Mouse (Mus musculus): ENCODE measurements around the gene Ophn1.

Ophn1 gene

DNA sequence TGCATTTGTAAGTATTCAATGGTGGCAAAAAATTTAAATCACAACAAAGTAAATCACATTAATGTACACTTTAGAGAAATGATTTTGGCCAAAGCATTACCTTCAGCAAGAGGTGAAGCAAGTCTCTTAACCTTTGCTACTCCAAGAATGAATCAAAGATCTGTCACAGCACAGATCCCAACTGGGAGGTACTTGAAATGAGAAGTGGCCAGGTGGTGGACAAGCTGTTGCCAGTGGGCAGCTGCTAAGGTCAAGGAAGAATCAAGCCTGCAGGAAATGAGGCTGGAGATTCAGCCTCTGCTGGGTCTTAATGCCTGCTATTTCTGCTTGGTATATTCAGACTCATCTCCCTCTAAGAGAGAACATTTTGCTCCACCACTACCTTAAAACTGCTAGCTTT is 87.0 kb downstream of the Ophn1 start:
- no peak for DNase-seq (ENCODE audit: low spot score)

DNA sequence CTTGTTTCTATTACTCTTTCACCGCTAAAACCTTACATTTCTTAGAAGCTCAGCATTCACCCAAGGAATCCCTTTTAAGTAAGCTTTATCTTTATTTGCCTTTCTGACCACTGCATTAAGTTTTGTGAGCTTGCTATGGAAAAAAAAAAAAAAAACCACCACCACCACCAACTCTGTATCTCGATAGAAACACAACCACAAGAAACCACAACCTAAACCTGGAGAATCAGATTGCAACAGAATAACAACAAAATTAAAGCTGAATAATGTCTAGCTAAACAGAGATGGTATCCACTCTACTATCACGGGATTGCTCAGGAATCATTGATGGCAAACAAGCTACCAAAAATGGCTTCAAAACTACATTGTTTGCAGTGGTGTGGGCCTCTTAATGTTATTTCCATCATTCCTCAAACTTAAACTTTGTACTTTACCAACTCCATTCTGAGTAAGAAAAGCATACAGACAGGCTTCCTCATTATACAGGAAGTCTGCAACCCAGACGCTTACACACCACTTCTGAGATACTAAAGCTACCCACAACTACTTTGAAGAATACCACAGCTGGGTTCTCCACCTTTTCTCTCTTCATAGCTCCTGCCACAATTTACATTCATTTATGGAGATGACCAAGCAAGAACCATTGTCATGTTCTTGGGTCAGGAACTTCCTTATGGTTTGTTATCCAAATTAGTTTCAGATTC is 116.4 kb downstream of the Ophn1 start:
- no peak for DNase-seq (ENCODE audit: low spot score)

DNA sequence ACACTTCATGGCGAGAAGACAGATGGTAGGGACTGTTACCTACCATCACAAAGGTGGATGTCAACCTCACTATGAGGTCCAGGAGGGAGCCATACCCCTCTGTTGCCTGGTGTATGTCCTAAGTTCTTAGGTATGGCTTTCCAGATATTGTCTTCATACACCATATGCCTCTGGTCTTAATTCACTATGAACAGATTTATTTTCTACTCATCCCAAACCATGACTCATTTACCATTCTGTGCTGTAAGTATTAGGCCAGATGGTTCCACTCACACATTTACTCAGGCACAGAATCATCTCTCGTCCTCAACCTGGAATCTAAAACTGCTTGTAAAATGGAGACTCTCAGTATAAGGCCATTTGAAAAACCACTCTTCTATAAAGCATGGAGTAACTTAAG is 135.7 kb downstream of the Ophn1 start:
- no peak for DNase-seq (ENCODE audit: low spot score)

DNA sequence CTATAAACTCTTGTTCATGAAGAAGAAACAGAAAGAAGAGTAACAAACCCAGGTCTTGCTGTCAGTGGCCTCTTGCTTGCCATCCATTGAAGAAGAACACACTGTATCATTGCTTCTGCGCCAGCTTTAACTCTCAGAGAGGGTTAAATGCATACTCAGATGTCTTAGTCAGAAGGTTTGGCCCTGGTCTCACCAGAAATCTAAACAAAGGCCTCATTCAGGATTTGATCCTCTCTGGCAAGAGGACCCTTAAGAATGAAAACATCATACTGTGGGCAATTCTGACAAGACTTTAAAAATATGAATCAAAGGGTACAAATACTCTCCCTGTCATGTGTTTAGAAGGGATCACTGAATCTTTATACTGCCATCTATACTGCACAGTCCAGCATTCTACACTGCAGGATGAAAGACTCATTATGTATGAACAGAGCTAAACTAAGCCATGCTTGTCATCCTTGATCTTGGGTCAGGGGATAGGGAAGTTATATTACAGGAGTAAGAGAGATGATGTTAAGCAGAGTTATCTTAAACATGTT is 139.5 kb downstream of the Ophn1 start:
- DNase-seq (ENCODE audit: low spot score), result no peak

DNA sequence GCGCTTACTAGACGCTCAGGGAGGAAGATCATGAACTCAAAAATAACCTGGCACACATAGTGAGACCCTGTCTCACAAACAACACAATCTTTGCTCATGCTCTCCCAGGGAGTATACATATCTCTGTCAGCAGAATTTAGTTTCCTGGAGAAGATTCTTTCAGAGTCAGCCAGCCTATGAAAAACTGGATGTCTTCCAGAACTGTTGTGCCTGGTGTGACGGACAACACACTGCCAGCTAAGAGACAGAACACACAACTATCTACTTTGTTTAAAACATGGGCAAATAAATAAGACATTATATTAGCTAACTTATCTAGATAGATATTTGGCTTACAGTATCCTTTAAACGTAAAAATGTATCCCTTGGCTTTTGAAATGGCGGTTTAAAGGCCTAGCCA is 154.1 kb downstream of the Ophn1 start:
- DNase-seq (ENCODE audit: low spot score), result no peak

DNA sequence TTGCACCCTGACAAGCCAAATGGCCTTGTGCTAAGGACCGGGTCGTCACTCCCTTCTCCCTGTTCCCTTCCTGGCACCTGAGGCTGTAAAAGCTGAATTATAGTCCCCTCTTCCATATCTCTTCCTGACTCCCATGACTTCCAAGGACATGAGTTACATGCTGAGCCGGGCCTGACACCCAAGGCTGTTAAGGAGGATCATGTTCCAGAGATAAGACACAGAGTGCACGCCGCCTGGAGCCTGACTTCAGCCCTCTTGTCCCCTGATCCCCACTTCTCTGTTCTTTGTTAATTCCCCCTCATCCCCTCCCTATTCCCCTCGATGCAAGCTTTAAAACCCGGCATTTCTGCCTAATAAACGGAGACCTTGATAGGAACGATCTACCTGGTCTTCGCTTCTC is 167.8 kb downstream of the Ophn1 start:
- no peak for DNase-seq (ENCODE audit: low spot score)

DNA sequence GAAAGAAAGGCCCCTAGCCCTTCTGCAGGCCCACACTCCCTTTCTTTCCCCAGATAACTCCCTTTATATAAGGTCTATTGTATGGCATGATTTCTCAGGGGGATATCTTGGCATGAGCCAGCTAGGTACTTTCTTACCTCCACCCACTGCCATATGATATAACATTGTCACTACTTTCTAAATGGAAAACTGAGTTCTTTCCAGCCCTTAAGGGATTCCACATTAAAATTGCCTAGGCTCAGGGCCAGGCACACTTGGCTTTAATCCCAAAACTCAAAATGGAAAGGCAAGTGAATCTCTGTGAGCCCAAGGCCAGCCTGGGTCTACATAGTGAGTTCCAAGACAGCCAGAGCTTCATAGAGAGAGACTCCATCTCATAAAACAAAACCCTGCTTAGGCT is 183.1 kb downstream of the Ophn1 start:
- DNase-seq (ENCODE audit: low spot score), result no peak

DNA sequence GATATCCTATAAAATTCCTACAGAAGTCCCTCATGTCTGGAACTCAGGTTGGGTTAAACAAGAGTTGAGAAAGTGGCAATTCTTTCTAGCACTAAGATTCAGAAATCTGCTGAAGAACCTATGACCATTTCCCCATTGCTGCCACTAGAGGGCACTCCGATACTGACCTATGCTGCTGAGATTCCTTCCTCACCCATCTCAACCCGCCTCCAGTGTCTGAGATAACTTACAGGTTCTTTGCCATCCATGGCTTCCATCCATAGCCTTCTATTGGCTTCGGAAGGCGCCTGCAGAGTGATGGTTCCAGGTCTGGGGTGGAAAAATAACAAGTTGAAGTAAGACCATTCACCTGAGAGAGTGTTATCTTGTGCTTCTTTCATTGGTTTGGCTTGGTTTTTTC is 189.2 kb downstream of the Ophn1 start:
- peak; percentile 12 for DNase-seq (ENCODE audit: low spot score)

DNA sequence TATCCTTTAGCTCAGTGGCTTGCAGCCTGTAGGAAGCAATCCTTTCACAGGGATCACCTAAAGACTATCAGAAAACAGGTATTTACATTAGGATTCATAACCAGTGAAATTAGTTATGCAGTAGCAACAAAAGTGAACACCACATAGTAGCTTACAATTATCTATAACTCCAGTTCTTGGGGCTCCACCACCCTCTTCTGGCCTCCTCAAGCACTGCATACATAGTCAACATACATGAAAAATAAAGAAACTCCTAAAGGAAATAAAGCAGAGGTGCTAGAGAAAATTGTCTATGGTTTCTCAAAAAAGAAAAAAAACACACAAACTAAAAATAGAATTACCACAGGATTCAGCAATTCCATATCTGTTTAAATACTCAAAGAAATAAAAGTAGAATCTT is 208.2 kb downstream of the Ophn1 start:
- DNase-seq (ENCODE audit: low spot score), result no peak

DNA sequence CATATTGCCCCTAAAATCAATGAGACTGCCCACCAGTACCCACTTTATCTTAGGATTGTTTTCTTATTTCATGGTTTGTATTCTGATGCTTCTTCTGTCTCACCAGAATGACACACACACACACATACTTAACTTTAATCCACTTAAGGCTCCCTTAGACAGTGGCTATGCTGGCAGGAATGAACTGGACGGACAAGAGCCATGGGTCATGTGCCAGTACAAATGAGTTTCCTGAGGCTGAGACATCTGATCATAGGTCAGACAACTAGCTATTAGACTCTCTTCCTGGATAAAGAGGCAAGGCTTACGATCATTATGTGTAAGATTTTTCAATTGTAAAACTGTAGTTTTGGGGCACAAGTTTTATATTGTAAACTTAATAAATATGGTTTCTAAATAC is 209.5 kb downstream of the Ophn1 start:
- DNase-seq (ENCODE audit: low spot score), result no peak

DNA sequence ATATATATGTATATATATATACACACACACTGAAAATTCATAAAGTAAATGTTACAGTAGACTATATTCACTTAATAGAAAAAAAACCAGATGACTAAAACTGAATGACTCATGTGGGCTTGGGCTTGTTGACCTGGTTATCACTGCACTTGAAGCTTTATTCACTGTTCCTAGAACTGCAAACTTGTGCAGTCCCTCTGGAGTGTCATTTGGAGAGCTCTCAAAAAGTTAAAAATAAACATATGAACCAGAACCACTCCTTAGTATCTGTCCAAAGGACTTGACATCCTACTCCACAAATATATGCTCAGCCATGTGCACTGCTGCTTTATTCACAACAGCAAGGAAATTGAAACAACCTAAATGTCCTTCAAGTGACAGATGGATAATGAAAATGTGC is 219.8 kb downstream of the Ophn1 start:
- DNase-seq (ENCODE audit: low spot score), result no peak

DNA sequence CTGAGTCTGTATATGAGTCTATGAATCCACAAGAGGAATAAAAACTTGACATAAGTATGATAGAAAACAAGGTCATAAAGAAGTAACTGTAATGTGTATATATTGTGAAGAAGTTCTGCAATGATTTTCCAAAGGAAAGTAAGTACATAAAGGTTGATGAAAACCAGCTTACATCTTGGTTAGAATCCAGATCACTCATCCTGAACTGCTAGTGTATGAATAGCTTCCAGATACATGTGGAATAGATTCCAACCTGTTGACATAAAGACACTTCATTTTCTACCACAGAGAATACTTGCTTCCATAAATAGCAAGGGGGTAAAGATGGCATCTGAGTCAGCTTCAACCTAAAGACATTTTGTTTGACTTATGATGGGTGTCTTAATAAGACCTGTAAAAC is 239.4 kb downstream of the Ophn1 start:
- DNase-seq (ENCODE audit: low spot score), result no peak

DNA sequence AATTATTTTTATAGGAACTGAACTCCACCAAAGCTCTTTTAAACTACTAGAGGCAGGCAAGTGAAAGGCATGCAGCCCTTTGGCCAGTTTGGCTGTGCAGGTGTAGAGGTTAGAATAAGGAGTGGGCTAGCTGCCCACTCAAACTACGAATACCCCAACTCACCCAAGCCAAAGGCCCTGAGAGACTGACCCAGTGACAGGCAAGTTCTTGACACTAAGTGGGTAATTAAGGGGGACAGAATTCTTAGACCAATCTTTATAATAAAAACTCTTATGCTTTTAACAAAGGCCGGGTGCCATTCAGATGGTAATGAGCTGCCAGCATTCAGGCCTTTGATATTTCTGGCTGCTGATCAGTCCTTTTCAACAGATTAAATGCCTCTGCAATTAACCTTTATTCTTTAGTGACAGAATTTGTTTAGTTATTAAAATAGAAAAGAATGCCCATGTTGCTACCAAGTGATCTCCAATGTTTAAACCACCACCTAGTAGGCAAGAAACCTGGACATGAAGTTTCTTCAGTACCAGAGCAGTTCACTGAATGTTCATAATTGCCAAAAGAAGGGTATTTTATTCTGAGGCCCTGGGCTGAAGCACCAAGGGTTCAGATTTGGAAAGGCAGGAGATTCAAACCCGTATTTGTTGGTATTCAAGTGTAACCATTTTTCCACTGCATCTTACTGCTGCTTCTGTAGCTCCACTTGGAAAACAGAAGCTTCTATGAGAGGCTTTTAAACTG is 262.0 kb downstream of the Ophn1 start:
- DNase-seq (ENCODE audit: low spot score), result no peak

DNA sequence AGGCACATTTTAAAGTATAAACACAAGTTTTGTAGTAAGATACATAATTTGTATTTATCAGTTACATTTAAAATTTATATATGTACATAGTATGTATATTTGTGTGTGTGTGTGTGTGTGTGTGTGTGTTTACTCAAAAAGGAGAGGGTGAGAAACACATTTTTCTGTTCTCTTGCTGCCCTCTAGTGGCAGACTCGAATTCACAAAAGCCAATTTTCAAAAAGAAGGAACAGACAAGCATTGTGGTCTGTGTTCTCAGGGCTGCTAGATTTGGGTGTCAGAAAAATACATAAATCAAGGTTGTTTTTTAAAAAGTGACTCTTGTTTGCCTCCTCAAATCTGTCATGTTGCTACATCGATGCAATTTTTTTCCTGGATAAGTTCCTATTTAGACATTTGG is 272.0 kb downstream of the Ophn1 start:
- peak; percentile 1 for DNase-seq (ENCODE audit: low spot score)

DNA sequence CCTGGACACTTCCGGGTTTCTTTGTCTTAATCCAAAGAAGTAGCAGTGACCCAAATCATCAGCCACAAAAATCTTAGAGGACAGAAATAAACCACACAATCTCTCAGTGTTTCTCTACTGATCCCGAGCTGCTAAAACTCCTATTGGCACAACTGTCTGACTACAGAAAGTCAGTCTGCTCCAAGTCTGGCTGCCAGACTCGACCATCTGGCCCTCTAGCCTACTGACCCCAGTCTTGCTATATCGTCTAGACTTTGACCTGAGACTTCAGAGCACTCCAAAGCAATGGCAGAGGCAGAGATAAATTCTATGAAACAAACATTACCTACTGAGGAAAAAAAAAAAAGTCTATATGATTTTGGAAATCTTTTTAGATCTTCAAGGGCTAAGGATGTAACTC is 273.4 kb downstream of the Ophn1 start:
- no peak for DNase-seq (ENCODE audit: low spot score)

DNA sequence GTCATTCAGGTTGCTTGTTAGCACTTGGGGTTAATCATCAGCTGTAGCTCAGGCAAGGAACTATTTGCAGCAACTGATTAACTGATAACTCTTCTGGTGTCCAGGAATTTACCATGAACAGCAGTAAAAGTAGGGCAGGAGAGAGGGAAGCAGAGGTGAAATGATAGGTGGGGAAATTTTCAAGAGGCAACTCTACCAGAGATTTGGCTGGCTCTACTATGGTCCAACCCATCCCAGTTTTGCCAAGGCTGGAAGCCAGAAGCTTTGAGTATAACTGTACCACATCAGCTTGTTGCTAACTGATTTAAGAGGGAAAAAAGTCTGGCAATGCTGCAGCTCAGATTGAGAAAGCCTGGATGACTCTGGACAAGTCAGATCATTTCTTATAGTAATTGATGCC is 316.6 kb downstream of the Ophn1 start:
- DNase-seq (ENCODE audit: low spot score), result no peak

DNA sequence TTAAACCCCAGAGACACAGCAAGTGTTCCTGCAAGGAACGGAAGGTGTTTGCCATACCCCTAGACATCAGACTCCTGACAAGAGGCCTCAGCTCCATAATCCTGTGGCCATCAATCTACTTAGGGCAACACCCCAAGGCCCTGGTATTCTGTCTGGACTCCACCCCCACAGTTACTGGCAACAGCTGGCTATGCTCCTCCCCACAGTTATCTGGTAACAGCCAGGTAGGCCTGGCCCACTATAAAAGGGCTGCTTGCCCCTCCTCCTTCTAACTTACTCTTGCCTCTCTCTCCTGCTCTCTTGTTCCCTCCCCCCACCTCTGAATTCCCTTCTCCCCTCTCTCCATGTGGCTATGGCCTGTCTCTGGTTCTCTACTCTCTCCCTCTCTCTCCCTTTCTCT is 344.4 kb downstream of the Ophn1 start:
- DNase-seq (ENCODE audit: low spot score), result no peak

DNA sequence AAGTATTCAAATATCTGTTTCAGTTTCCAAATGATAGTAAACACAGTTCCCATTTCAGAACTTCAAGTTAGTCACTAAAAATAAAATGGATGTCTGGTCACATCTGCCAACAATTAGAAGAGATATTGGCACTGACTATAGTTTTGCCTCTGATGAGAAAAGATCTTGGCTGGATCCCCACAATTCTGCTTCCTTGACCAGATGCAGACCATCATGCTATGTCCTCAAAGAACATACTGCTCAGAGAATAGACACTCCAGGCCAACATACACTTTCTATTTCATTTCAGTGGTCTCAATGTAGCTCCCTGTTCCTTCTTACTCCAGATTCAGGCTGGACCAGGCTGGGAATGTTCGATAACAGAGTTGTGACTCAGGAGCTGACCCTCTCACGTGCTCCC is 375.5 kb downstream of the Ophn1 start:
- no peak for DNase-seq (ENCODE audit: low spot score)

DNA sequence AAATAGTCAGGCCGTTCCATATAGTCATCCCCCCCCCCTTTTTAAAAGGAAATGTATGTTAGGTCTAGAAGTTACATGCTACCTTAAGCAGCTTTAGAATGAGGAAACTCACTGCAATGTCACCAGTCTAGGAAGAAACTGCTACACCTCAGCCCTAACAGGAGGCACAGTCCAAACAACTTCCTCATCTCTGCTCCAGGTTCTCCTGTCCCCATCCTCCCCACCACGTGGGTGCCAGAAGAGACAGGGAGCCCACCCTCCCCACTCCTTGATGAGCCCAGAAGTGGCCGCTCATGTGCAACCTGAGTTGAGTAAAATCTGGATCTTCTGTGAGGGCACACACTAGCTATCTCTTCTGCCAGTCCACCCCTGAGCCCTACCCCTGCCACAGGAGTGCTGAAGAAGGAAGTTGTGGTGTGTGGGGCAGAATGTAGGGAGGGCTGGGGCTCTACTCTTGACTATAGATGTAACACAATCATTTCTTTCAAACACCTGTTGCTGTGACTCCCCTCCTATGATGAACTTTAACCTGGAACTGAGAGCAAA is 376.4 kb downstream of the Ophn1 start:
- DNase-seq (ENCODE audit: low spot score), result no peak

Data from yolk sac, embryonic 10.5 days (tissue).